Mouse (Mus musculus): ENCODE results near the gene Pard6b. TPM values are rescaled to one million over a fixed set of nuclear protein-coding genes. Genes with fewer than 3 reads are reported as not detected.
"Not testable (repeated sequence)": the region's sequence is repeated elsewhere in the genome, so short reads cannot be mapped to it uniquely, and the experiment has no call there.

Pard6b gene
- total RNA-seq (2021), result 1 to 10 TPM; 2.9 to 3.6 TPM
- long read RNA-seq, experiment 1, transcript Pard6b-201 (3 exons, 3,399 nt), result major isoform, 5 of 8 reads
- long read RNA-seq, experiment 1, partial matches to known transcripts, result 3 of 8 reads
- long read RNA-seq, experiment 1, other reads (novel, unspliced or antisense), result 0 of 8 reads
- long read RNA-seq, experiment 2, partial matches to known transcripts, result 0 of 4 reads
- long read RNA-seq, experiment 2, other reads (novel, unspliced or antisense), result 2 of 4 reads

DNA sequence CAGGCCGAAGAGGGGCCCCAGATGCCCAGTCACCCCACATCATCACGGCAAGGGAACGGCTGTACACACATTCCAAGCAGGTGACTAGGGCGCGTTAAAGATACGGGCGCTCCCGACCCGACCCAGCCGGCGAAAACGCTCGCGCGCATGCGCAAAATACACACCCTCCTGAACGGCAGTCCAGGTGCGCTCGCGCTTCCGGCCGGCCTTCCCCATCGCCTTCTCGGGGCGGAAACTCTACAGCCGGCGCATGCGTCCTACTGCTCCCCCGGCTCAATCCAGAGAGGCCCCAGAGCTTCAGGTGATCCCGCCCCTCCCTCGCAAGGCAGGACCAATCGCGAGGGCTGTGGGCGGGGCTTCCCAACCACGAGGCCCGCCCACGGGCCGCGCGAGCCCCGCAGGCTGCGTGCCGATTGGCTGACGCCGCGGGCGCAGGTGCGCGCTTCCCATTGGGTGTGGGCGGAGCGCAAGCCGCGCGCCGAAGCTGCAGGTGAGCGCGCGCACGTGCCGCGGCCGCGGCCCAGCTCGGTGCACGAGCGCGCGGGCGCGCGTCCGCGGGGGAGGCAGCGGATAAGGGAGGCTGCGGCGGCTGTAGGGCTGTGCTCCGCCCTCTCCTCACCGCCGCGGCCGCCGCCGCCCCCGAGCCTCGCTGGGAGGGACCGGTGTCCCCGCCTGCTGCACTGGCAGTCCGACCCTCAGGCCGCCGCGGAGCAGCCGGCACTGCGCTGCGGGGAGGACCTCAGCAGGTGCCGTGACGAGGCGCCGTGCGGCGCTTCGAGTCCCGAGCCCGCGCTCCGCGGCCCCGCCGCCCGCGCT lies at the start of gene Pard6b:
Pard6b (plus strand) TSS at position 574 of the 816 bp plus-strand sequence.
- intact Hi-C loops (cut with DNase I), result loop anchor here (10.0 kb wide), 1 partner anchor 176 kb away; no protein-coding TSS in a partner anchor

DNA sequence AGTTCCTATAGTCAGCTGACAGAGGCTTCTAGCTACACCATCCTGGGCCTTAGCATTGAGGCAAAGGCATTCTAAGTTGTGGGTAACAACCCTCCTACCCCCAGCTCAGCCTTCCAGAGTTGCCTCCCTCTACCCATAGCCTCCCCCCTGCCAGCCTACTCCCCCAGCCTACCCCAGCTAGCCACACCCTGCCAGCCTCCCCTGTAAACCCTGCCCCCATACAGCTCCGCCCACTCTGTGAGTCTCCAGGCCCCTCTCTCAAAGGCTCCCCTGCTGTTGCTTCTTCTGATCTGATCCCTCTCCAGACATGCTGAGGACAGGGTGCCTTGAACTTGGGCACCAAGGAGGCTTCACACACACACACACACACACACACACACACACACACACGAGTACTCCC lies 49.0 kb upstream of the Pard6b start:
- intact Hi-C loops (cut with DNase I), result no loop called here
- no peak for DNase-seq

More for the DNA sequence above, at the start of gene Pard6b:
- peak; percentile 91 for DNase-seq

DNA sequence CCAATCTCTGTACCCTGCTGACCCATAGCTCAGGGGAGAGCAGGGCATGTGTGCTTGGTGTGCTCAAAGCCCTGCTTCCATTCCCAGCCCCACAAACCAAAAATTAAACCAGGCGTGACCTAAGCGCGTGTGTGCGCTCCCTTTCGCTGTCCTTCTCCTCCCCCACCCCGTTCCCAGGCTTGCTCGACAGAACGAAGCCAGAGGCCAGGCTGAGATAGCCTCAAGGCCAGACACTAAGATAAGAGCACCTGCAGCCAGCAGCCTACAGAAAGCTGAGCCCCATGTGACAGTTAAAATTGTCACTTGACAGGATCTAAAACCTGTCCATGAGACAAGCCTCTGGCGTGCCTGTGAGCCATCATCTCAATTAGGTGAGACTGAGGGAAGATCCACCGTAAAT lies 46.9 kb upstream of the Pard6b start:
- DNase-seq, result no peak
- intact Hi-C loops (cut with DNase I), result no loop called here

DNA sequence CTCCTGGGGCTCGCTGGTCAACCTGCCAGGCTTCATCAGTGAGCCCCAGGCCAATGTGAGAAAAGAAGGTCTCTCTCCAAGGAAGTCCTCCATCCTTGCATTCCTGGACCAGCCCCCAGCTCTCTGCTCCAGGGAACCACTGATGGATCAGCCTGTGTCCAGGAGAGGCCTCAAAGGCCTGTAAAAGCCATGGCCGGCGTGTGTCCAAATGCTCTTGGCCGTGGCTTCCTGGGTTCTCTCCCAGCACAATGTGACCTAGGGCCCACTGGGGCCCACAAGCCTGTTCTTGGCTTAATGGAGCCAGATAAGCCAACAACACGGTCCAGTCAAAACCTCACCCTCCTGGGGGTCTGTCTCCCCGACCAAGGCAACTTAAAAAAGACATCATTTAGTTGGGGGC lies 44.9 kb upstream of the Pard6b start:
- intact Hi-C loops (cut with DNase I), result no loop called here
- DNase-seq, result peak in 1 of 2 experiments; percentile 30

DNA sequence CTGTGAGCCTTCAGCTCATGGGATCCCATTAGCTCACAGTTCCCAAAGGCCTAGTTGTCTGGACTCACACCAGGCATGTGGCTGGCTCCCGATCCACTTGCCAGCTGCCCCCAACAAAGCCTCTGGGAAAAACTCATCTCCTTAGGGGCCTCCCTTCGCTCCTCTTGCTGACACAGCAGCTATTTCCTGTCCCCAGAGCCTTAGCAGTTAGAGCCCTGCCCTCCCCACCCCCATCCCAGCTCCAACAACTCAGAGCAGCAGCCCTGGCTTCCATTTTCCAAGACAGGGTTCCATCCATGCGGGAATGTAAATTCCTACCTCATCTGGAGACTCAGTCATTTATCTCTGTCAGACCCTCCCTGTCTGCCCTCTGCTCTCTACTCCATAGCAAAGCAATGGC lies 43.7 kb upstream of the Pard6b start:
- intact Hi-C loops (cut with DNase I), result no loop called here
- no peak for DNase-seq

DNA sequence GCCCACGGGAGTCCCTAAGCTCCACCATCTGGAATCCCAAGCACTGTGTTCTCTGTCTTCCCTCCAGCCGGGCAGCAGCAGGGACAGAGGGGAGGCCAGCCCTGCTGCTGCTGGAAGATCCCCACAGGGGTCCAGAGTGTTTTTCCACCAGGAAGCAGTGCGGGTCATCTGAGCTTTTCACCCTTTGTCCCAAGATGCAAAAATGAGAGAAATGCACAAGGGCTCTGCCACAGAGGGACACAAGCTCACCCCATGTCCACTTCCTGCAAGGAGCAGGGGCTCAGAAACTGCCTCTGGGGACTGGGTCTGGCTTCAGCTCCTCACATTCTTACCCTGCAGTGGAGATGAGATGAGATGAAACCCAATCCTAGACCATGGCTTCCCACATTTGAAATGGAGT lies 40.1 kb upstream of the Pard6b start:
- intact Hi-C loops (cut with DNase I), result no loop called here
- no peak for DNase-seq

DNA sequence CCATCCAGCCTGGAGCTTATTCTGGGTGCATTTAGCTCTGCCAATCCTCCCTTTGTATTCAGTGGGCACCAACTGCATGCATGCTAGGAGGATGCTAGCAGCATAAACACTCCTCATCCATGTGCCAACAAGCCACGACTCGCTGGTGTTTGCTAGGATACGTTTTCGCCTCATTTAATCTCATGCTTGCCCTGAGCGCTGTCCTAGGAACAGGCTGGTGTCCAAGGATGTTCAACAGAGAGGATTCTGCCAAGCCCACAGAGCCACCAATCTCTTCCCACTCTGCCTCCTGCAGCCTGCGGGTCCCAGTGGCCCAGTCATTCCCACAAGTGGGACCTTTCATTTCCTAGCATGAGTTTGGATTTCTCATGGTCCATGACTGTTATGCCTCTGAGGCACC lies 38.8 kb upstream of the Pard6b start:
- intact Hi-C loops (cut with DNase I), result no loop called here
- DNase-seq, result no peak

DNA sequence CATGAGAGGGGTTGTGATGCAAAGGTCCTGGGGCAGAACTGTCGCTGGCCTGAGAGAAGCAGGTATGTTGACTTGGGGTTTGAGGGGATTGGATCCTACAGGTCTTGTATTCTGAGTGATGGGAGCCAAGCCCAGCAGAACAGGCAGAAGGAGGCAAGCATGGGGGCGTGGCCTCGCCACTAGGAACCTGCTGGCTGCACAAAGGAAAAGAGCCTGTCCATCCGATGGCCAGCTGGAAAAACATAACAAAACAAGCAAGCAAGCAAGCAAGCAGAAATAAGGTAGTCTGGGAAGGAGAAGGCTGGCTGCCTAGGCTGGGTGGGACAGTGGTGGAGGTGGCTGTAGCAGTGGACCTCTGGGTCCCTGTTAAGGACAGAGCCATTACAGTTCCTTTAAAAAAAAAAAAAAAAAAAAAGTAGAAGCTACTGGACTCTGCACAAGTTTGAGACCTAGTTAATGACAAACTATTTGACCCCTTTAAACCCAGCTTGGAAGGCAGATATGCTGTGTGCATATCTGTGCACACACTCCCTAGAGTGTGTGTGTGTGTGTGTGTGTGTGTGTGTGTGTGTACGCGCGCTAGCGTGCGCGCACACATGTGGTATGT lies 36.0 kb upstream of the Pard6b start:
- intact Hi-C loops (cut with DNase I), result no loop called here
- DNase-seq, result no peak

DNA sequence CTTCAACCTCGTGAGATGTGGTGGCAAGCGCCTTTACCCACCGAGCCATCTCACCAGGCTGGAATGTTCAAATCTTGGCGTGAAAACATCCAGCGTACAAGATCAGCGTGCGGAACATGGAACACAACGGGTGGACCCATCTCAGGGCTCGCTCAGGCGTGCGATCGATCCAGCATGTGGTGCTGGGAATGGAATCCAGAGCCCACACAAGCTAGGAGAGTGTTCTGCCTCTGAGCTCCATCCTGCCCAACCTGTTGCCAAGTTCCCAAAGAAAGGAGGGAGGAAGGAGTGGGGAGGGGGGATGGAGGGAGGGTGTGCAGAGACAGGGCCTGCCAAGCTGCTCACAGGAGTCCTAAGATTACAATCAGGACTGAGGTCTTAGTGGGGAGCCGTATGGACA lies 35.4 kb upstream of the Pard6b start:
- intact Hi-C loops (cut with DNase I), result no loop called here
- no peak for DNase-seq

DNA sequence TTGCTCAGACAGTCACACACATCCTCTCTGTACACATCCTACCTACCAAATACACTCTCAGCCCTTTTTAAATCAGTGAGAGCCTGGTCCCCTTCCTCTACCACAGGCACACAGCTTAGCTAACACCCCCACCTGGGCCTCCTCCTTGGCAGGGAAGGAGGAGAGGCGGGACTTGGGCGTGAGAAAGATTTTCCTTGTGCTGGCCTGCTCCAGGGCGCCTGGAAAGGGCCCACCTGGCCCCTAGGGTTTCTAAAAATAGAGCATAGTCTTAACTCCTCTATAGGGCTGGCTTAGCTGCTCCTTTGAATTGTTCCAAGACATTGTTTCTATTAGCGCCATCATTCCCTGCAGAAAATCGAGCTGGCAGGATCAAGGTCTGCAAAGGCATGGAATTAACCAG lies 35.0 kb upstream of the Pard6b start:
- peak; percentile 28 to 29 for DNase-seq
- intact Hi-C loops (cut with DNase I), result no loop called here

DNA sequence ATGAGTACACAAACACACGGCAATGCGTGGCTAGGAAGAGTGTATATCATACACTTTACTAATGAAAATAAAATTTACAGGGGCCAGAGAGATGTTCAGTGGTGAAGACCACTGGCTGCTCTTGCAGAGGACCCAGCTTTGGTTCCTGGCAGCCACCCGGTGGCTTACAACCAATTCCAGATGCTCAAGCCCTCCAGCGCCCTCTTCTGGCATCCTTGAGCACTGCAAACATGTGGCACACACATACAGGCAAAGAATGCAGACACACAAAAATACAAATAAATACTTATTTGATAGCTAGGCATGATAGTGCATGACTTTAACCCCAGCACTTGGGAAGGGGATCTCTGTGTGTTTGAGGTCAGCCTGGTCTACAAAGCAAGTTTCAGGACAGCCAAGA lies 34.3 kb upstream of the Pard6b start:
- DNase-seq, result no peak
- intact Hi-C loops (cut with DNase I), result no loop called here

DNA sequence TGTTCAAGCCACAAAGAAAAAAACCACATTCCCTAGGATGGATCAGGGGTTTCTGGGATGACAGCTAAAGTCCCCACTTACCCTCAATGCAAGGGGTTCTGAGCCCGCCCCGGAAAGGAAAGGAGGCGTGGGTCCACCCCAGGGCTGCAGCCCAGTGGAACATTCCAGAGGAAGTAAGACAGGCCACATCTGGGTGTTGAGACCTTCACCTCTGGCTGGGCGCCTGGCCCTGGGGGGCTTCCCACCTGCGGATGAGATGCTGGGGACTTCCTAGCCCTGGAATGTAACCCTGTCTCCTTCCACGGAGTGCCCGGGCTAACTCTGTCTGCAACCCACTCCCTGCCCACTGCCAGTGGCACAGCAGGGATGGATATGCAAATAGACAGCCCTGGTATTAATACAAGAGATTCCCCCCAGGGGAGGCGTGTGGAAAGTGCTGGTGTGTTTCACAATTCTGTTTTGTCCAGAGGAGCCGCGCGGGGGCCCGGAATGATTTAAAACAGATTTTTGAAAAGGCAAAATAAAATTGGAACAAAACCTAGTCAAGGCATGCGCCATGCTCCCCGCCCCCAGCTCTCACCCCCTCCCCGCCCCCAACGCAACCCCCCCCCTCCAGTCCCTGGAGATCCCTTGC lies 31.7 kb upstream of the Pard6b start:
- intact Hi-C loops (cut with DNase I), result no loop called here
- DNase-seq, result peak; percentile 20 to 29

DNA sequence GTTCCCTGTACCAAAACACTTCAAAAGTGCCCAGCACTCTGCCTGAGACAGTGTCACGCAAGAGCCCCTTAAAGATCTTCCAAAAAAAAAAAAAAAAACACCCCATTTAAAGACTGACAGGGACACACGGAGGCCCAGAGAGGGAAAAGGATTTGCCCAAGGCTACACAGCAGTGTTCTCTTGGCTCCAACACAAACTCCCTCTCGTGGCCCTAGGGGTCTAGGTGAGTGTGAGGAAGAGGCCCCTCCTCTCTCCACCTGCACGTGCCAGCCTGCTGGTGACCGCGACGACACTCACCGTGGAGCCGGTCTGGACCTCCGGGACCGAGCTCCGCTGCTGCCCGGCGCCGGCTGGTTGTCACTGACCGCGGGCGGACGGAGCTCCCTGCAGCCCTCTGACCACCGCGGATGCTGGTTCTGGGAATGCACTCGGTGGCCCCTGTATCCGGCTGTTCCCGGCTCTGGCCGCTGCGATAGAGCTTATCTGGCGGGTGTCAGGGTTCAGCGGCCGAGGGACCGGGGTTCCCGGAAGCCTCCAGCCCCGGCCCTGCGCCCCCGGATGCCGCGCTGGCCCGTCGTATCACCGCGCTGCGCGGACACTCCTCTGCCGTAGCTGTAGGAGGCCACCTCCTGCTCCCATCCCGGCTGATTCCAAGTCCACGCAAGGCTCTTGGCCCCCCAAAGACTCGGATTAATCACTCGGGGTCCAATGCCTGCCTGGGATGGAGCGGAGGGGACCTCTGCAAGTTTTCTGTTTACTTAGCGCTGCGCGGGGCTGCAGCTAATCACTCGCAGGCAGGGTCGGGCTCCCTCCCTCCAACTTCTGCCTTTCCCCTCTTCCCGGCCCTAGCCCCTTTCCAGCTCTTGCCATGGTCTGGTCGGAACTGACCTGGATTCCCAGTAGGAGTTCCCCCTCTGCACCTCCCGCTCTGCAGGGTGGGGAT lies 30.5 kb upstream of the Pard6b start:
- intact Hi-C loops (cut with DNase I), result loop anchor here (5.0 kb wide), 1 partner anchor 47 kb away; no protein-coding TSS in a partner anchor
- DNase-seq, result peak; percentile 48 to 50

DNA sequence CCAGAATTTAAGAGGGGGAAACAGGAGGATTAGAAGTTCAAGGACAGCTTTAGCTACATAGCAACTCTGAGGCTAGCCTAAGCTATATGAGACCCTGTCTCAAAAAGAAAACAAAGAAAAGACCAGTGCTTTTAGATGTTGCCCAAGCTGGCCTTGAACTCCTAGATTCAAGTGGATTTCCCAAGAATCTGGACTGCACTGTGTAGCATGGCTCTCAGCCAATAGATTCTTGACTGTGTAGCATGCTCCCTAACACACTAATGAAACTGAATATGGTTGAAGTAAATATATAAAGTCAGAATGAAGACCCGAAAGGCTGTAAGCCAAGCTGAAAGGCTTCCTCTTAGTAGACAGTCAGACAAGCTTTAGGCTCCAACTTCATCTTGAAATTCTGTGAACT lies 28.6 kb upstream of the Pard6b start:
- no peak for DNase-seq
- intact Hi-C loops (cut with DNase I), result loop anchor here (5.0 kb wide), 1 partner anchor 45 kb away; no protein-coding TSS in a partner anchor

DNA sequence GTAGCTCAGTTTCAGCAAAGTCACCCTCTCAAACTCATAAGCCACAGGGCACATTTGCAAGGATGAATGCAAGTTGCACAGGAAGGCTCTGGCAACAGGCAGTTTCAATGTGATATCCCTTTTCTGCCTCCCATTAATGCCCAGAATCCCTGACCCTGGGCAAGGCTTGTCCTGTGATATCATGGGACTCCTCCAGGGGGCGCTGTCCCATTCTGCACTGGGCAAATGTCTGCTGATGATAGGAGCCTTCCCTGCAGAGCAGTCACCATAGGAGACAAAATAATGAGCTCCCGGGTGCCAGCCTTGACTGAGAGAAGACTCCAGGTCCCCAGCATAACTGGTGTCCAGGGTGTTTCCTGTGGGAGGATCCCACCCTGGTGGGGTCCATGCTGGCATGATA lies 28.1 kb upstream of the Pard6b start:
- intact Hi-C loops (cut with DNase I), result loop anchor here (5.0 kb wide), 1 partner anchor 45 kb away; no protein-coding TSS in a partner anchor
- peak; percentile 42 to 56 for DNase-seq

DNA sequence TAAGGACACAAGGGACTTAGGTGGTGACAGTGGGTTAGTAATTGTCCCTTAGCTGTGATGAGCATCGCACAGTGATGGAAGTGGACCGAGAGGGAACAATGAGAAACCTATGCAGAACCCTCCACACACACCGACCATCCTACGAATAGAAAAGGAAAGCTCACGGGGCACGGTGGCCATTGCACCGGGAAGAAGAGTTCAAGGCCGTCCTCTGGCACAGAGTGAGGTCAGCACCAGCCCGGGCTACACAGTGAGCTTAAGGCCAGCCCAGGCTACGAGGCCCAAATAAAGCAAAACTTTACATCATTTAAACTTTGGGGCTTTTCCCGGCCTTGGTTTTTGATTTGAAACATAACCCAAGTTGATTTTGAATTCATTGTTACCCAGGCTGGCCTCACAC lies 26.7 kb upstream of the Pard6b start:
- intact Hi-C loops (cut with DNase I), result loop anchor here (5.0 kb wide), 1 partner anchor 43 kb away; no protein-coding TSS in a partner anchor

DNA sequence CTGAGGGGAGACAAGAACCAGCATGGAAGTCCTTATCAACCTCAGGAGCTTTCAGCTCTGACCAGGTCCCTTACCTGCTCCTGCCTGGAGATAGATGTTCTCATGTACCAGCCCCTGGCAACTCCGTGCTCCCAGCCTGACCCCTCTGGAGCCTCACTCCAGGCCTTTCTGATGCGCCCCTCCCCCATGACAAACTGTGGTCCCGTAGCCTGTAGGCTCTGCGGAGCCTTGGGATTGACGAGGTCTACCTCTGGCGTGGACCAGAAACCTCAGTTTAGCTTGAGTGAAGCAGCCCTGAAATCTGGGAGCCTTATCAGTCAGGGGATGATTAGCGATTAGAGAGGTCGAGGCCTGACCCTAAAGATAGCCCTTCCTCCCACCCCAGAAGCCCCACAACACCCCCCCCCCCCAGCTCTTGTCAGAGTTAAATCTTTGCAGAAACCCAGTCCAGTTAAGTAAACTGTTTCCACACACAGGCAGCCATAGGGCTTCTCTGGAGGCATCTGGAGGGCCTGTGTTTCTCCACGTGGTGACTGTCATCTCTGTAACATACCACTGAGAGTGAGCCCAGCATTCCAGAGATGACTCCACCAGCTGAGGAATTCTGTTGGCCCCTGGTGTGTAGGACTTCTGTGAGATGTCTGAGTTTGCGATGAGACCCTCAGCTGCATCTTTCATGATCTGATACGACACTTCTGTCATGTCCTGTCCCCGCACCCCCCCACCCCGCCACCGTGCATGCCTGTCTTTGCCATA lies 24.7 kb upstream of the Pard6b start:
- no peak for DNase-seq
- intact Hi-C loops (cut with DNase I), result no loop called here

More for the DNA sequence above, 26.7 kb upstream of the Pard6b start:
- no peak for DNase-seq

DNA sequence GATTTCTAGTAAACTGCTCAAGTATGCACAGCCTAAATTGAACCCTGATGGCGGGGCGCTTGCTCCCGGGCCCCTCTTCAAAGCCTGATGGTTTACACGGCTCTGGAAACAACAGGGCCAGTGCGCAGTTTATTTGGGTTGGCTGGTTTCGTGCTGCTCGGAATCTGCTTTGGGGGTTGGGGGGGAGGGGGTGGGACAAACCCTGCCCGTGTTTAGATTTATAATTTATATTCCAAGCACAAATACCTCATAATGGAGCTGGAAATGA lies 24.2 kb upstream of the Pard6b start:
- DNase-seq, result no peak
- intact Hi-C loops (cut with DNase I), result no loop called here

DNA sequence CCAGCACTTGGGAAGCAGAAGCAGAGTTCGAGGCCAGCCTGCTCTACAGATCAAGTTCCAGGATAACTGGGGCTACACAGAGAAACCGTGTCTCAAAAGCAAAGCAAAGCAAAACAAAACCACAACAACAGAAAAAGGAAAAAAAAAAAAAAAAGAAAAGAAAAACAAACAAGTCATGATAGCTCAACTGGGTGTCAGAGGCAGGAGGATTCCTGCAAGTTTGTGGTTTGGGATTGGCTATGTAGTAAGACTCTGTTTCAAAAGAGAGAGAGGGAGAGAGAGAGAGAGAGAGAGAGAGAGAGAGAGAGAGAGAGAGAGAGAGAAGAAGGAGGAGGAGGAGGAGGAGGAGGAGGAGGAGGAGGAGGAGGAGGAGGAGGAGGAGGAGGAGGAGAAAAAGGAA lies 22.9 kb upstream of the Pard6b start:
- intact Hi-C loops (cut with DNase I); DNase-seq: not testable (repeated sequence)
